Comparison of ENCODE assay signal across 32 mouse cellular contexts in genomic region chr8:88357226-88357933, GRCm38 (mm10). TPM values are rescaled to one million over a fixed set of nuclear protein-coding genes. Genes with fewer than 3 reads are reported as not detected.
DNase-seq lines count a peak whose midpoint lies in the region; ATAC-seq and TF ChIP-seq lines count a peak whose summit lies in the region.
"Had no signal": no experiment of that assay in that cellular context is flagged by ENCODE, and none has a peak within 500 bp of the region (broad histone marks: within the 10 kb centered on the region; RNA-seq: fewer than 3 reads in every experiment).

No protein-coding gene starts in this region.

- TF ChIP-seq EP300 in lung, postnatal 0 days (IDR thresholded peaks at IDR 0.05): peak; percentile 84

- no peak overlapping the region for H3K4me3 ChIP-seq in embryonic fibroblast, embryonic 13.5 days (ENCODE audit: insufficient read depth, low read length)
- H3K4me3 ChIP-seq in lung, postnatal 0 days (ENCODE audit: low read depth, low read length): no peak overlapping the region
- no peak overlapping the region for H3K4me3 ChIP-seq in kidney, embryonic 14.5 days (ENCODE audit: low read length)
- H3K4me3 ChIP-seq: hindbrain, embryonic 15.5 days; layer of hippocampus, adult 2 months; left cerebral cortex, adult 2 months; limb, embryonic 15.5 days; liver, embryonic 13.5 days; megakaryocyte, embryonic 14.5 days; midbrain, embryonic 13.5 days; neural tube, embryonic 13.5 days had no signal

- no peak for TF ChIP-seq CTCF in embryonic fibroblast, embryonic 13.5 days (IDR thresholded peaks at IDR 0.05; ENCODE audit: borderline replicate concordance, insufficient read depth, low read length)
- no peak for TF ChIP-seq CTCF in lung, postnatal 0 days (IDR thresholded peaks at IDR 0.05)

- H3K36me3 ChIP-seq in lung, postnatal 0 days (ENCODE audit: insufficient read depth, low read length): peaks cover 32% of the 10 kb centered on the region
- peaks cover 66% of the 10 kb centered on the region for H3K36me3 ChIP-seq in kidney, embryonic 14.5 days (ENCODE audit: control insufficient read depth, insufficient read depth, low read length)

- ATAC-seq in lung, postnatal 0 days: peak; percentile 80
- ATAC-seq in kidney, embryonic 14.5 days (ENCODE audit: low FRiP score, low TSS enrichment): no peak
- ATAC-seq: inflammation-experienced regulatory T-cells, adult 6 months; midbrain, embryonic 13.5 days had no signal

- H3K4me1 ChIP-seq in embryonic fibroblast, embryonic 13.5 days (ENCODE audit: control insufficient read depth, insufficient read depth, low read length): no peaks in the 10 kb centered on the region; the same call in 1 of the 2 replicates
- peaks cover 8% of the 10 kb centered on the region; the same call in 1 of the 2 replicates for H3K4me1 ChIP-seq in lung, postnatal 0 days (ENCODE audit: insufficient read depth, low read depth, low read length)
- H3K4me1 ChIP-seq in kidney, embryonic 14.5 days (ENCODE audit: control insufficient read depth, insufficient read depth, low read length): peaks cover 7% of the 10 kb centered on the region; the same call in 1 of the 2 replicates

- H3K4me2 ChIP-seq in lung, postnatal 0 days (replicated peaks; ENCODE audit: low read depth, low read length): 0 out of 2 replicates have a peak overlapping the region, but pooled peaks have one; percentile 12
- no peak overlapping the region for H3K4me2 ChIP-seq in kidney, embryonic 14.5 days (replicated peaks; ENCODE audit: low read depth, low read length)
- H3K4me2 ChIP-seq: heart, embryonic 11.5 days; hindbrain, embryonic 15.5 days; limb, embryonic 15.5 days; liver, embryonic 13.5 days; lung, embryonic 14.5 days; midbrain, embryonic 13.5 days; neural tube, embryonic 13.5 days had no signal

- H3K27me3 ChIP-seq in lung, postnatal 0 days (replicated peaks; ENCODE audit: insufficient read depth, low read length): no peaks in the 10 kb centered on the region
- no peaks in the 10 kb centered on the region for H3K27me3 ChIP-seq in kidney, embryonic 14.5 days (ENCODE audit: control insufficient read depth, insufficient read depth, low read length)
- H3K27me3 ChIP-seq: CH12.LX; hindbrain, embryonic 15.5 days; limb, embryonic 15.5 days; liver, embryonic 13.5 days; megakaryocyte, embryonic 14.5 days; midbrain, embryonic 13.5 days; neural tube, embryonic 13.5 days had no signal

- peak; percentile 75 for DNase-seq in gonadal fat pad, adult 2 months (ENCODE audit: low read depth)
- DNase-seq in lung, postnatal 0 days (ENCODE audit: low spot score): peak; percentile 90
- DNase-seq in lung, postnatal 4 days: peak; percentile 39 to 55
- no peak for DNase-seq in gastrocnemius, postnatal 36 days
- DNase-seq in gastrocnemius, postnatal 25 days: no peak
- DNase-seq: adrenal gland, postnatal 10 days; cerebellum, adult 8-10 months; cerebellum, postnatal 25 days; gastrocnemius, postnatal 10 days; heart, adult 18-20 months; kidney, adult 18-20 months; kidney, postnatal 36 days; left cerebral cortex, postnatal 4 days; liver, embryonic 13.5 days; right cerebral cortex, postnatal 25 days; spleen, adult 18-20 months; thymus, adult 18-20 months; thymus, postnatal 25 days had no signal

- peak overlapping the region; percentile 49 for H3K27ac ChIP-seq in embryonic fibroblast, embryonic 13.5 days (ENCODE audit: insufficient read depth, low read length)
- H3K27ac ChIP-seq in lung, postnatal 0 days (ENCODE audit: low read length): peak overlapping the region; percentile 58; the same call in 1 of the 2 replicates
- H3K27ac ChIP-seq in kidney, embryonic 14.5 days (ENCODE audit: low read depth, low read length): no peak overlapping the region
- H3K27ac ChIP-seq: hindbrain, embryonic 15.5 days; layer of hippocampus, adult 2 months; left cerebral cortex, adult 2 months; limb, embryonic 15.5 days; liver, embryonic 13.5 days; midbrain, embryonic 13.5 days; neural tube, embryonic 13.5 days; stomach, postnatal 0 days had no signal

- intact Hi-C loops in gastrocnemius, postnatal 36 days (cut with DNase I): loop anchor here (2.0 to 10.0 kb wide), 2 partner anchors 85 to 213 kb away; partner anchors contain the start of gene Adcy7

- no peak overlapping the region for H3K9ac ChIP-seq in lung, postnatal 0 days (replicated peaks; ENCODE audit: low read depth)
- H3K9ac ChIP-seq in kidney, embryonic 14.5 days (ENCODE audit: low read depth, low read length): no peak overlapping the region
- H3K9ac ChIP-seq: hindbrain, embryonic 15.5 days; limb, embryonic 15.5 days; liver, embryonic 13.5 days; lung, embryonic 14.5 days; midbrain, embryonic 13.5 days; neural tube, embryonic 13.5 days had no signal

- no peaks in the 10 kb centered on the region for H3K9me3 ChIP-seq in lung, postnatal 0 days (ENCODE audit: low read length)
- H3K9me3 ChIP-seq in kidney, embryonic 14.5 days (ENCODE audit: control insufficient read depth, low read length): peaks cover 4% of the 10 kb centered on the region; the same call in 1 of the 2 replicates
- H3K9me3 ChIP-seq: hindbrain, embryonic 15.5 days; limb, embryonic 15.5 days; liver, embryonic 13.5 days; megakaryocyte, embryonic 14.5 days; midbrain, embryonic 13.5 days; neural tube, embryonic 13.5 days had no signal

- TF ChIP-seq POLR2A in embryonic fibroblast, embryonic 13.5 days (IDR thresholded peaks at IDR 0.05; ENCODE audit: low read depth, low read length): no peak

- WGBS in lung, postnatal 0 days: 47% methylated on average over 5 of the region's 5 CpGs
- 84% methylated on average over 5 of the region's 5 CpGs for WGBS in kidney, embryonic 14.5 days

RNA-seq across cellular contexts. Expression of gene Brd7, which starts 4.6 kb away (rescaled TPM):
- 44.8 and 55.2 TPM in 2 replicates for polyA plus RNA-seq in embryonic fibroblast, embryonic 13.5 days (2011; ENCODE audit: insufficient read length, low read depth, missing spikeins)
- 29.5 and 32.4 TPM in 2 replicates for polyA plus RNA-seq in gonadal fat pad, adult 2 months (2012; rRNA removed)
- polyA plus RNA-seq in lung, postnatal 0 days (2015; fragmentation: Nextera tagmentation; extraction: Ambion mirVana): 116 and 129 TPM in 2 replicates
- 10 to 100 TPM; 61.0 to 65.3 TPM for total RNA-seq in gastrocnemius, postnatal 36 days (2021)
- polyA plus RNA-seq in kidney, embryonic 14.5 days (2014; fragmentation: Nextera tagmentation; extraction: Ambion mirVana): 70.0 and 88.9 TPM in 2 replicates
- total RNA-seq in gastrocnemius, postnatal 25 days (2021): 10 to 100 TPM; 63.3 to 72.9 TPM

Comparison
In these comparisons a context has a peak if more than half of its experiments do, and no peak if none do; other contexts are left out.
1. DNase-seq: peak in gonadal fat pad, adult 2 months (single experiment), lung, postnatal 0 days (single experiment) and lung, postnatal 4 days (2 of 2); none in gastrocnemius, postnatal 36 days (0 of 2) and gastrocnemius, postnatal 25 days (single experiment).